Mouse (Mus musculus): ENCODE measurements at regions not wholly inside any gene's neighbourhood (a gene's known extent, or its start where the extent isn't known, plus 50 kb on each side); places are given as distances from the start of the nearest gene placed in this dataset.

DNA sequence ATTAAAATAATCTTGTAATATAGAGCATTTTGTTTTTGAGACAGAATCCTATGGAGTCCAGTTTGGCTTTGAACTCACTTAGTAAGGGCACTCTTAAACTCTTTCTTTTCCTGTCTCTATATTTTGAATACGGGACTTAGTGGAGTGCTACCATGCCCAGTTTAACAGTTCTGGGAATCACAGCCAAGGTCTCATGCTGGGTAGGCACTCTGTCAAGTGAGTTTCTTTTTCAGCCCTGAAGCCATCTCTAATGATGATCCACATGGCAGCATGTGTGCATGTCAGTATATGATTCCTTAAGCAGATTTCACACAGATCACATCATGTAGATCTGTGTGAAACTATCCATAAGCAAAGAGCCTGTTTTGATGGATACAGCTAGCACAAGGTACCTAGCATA is 113.6 kb upstream of the Rnd3 start:
- DNase-seq (ENCODE audit: low spot score) = no peak
- WGBS = 90% methylated on average over 1 of the region's 1 CpGs
- H3K4me2 ChIP-seq (ENCODE audit: low read depth, low read length) = no peak overlapping the region
- no peaks in the 10 kb centered on the region for H3K9me3 ChIP-seq (replicated peaks; ENCODE audit: control insufficient read depth, low read length)
- no peaks in the 10 kb centered on the region for H3K36me3 ChIP-seq (replicated peaks; ENCODE audit: control insufficient read depth, insufficient read depth, low read depth, low read length)
- H3K4me1 ChIP-seq (ENCODE audit: control insufficient read depth, insufficient read depth, low read length) = no peaks in the 10 kb centered on the region
- ATAC-seq (replicated peaks; ENCODE audit: insufficient number of reproducible peaks, low FRiP score, low TSS enrichment, low read depth) = no peak
- no peak overlapping the region for H3K9ac ChIP-seq (replicated peaks; ENCODE audit: low read length)
- no peak overlapping the region for H3K27ac ChIP-seq (replicated peaks; ENCODE audit: low read depth, low read length)
- H3K4me3 ChIP-seq (ENCODE audit: low read depth, low read length) = no peak overlapping the region
- H3K27me3 ChIP-seq (ENCODE audit: control insufficient read depth, insufficient read depth, low read length) = no peaks in the 10 kb centered on the region

DNA sequence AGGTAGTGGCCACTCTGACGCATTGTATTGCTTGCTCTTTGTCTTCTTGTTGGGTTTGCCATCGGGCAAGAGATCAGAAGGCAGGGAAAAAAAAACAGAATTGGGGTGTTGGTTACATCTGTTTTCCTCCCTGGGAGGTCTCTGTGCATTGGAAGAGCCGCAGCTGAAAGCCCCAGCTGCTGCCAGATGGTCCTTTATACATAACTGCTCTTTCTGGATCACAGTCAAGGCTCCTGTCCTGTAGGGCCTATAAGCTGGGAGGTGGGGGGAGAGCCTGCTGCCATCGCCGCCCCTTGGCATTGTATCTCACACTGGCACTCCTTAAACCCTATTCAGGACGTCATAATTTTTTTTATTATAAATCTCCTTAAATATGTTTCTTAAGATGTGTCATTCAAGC is 101.9 kb upstream of the Rnd3 start:
- ATAC-seq (replicated peaks; ENCODE audit: insufficient number of reproducible peaks, low FRiP score, low TSS enrichment, low read depth) (no peak), DNase-seq (ENCODE audit: low spot score) (no peak)
- WGBS = 58% methylated on average over 6 of the region's 6 CpGs
- Histone ChIP-seq H3K27me3 (ENCODE audit: control insufficient read depth, insufficient read depth, low read length) (no peaks in the 10 kb centered on the region), H3K9me3 (replicated peaks; ENCODE audit: control insufficient read depth, low read length) (no peaks in the 10 kb centered on the region), H3K36me3 (replicated peaks; ENCODE audit: control insufficient read depth, insufficient read depth, low read depth, low read length) (no peaks in the 10 kb centered on the region), H3K27ac (replicated peaks; ENCODE audit: low read depth, low read length) (no peak overlapping the region), H3K4me2 (ENCODE audit: low read depth, low read length) (no peak overlapping the region), H3K4me1 (ENCODE audit: control insufficient read depth, insufficient read depth, low read length) (no peaks in the 10 kb centered on the region), H3K4me3 (ENCODE audit: low read depth, low read length) (no peak overlapping the region), H3K9ac (replicated peaks; ENCODE audit: low read length) (no peak overlapping the region)

DNA sequence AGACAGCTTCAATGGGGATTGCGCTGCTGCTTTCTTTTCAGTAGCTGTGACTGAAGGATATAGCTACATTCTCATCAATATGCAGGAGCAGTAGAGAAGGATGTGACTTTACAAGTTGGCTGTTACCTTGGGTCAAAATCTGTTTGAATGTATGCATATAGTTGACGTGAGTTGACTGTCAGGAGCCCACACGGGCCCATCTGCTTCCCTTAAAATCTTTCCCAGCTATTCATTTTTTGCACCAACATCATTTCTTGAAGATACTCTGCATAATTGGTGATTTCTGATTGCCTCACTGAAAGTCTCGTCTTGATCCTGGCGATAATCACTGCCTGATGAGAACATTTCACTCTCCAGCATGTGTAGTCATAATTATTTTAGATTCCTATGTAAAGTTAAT is 92.7 kb upstream of the Rnd3 start:
- Histone ChIP-seq H3K4me2 (ENCODE audit: low read depth, low read length) (no peak overlapping the region), H3K27me3 (ENCODE audit: control insufficient read depth, insufficient read depth, low read length) (no peaks in the 10 kb centered on the region), H3K9ac (replicated peaks; ENCODE audit: low read length) (no peak overlapping the region), H3K27ac (replicated peaks; ENCODE audit: low read depth, low read length) (no peak overlapping the region), H3K9me3 (replicated peaks; ENCODE audit: control insufficient read depth, low read length) (no peaks in the 10 kb centered on the region), H3K4me3 (ENCODE audit: low read depth, low read length) (no peak overlapping the region), H3K4me1 (ENCODE audit: control insufficient read depth, insufficient read depth, low read length) (no peaks in the 10 kb centered on the region), H3K36me3 (replicated peaks; ENCODE audit: control insufficient read depth, insufficient read depth, low read depth, low read length) (no peaks in the 10 kb centered on the region)
- WGBS = 67% methylated on average over 5 of the region's 5 CpGs
- DNase-seq (ENCODE audit: low spot score) (no peak), ATAC-seq (replicated peaks; ENCODE audit: insufficient number of reproducible peaks, low FRiP score, low TSS enrichment, low read depth) (no peak)

DNA sequence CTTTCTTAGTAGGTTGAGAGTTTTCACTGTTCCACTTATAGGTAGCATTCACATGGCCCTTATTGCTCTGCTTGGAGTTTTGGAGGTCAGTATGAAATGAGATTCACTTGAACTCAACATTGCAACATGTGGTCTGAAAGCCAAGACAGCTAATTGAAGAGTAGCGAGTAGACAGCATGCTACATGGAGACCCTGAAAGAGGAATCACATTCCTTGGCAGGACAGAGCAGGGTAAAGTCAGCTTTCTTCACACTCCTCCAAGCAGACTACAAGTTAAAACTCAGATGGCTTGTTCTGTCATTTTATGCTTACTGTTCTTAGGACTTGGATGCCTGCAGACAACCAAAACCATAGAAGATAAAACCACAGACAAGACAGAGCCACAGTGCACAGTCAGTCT is 91.1 kb upstream of the Rnd3 start:
- Histone ChIP-seq H3K36me3 (replicated peaks; ENCODE audit: control insufficient read depth, insufficient read depth, low read depth, low read length) (no peaks in the 10 kb centered on the region), H3K4me3 (ENCODE audit: low read depth, low read length) (no peak overlapping the region), H3K27me3 (ENCODE audit: control insufficient read depth, insufficient read depth, low read length) (no peaks in the 10 kb centered on the region), H3K4me2 (ENCODE audit: low read depth, low read length) (no peak overlapping the region), H3K9me3 (replicated peaks; ENCODE audit: control insufficient read depth, low read length) (no peaks in the 10 kb centered on the region), H3K27ac (replicated peaks; ENCODE audit: low read depth, low read length) (no peak overlapping the region), H3K4me1 (ENCODE audit: control insufficient read depth, insufficient read depth, low read length) (no peaks in the 10 kb centered on the region), H3K9ac (replicated peaks; ENCODE audit: low read length) (no peak overlapping the region)
- 92% methylated on average over 1 of the region's 1 CpGs for WGBS
- ATAC-seq (replicated peaks; ENCODE audit: insufficient number of reproducible peaks, low FRiP score, low TSS enrichment, low read depth) = no peak
- DNase-seq (ENCODE audit: low spot score) = no peak

DNA sequence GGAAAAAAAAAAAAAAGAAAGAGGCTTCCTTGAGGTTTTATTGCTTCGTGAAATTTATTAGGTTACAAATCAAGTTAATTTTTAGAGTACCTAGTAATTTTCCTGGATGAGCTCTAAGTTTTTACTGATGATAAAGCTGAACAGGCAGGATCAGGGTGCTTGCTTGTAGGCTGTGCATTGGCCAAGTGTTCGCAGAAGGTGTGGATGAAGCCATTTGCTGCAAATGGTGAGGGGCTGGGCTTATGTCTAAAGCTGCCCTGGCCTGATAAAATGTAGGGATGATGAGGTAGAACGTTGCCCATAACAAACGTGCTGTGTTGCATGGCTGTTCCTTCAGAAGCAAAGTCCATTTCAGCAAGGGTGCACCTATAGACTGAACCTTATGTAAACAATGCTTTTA is 90.1 kb upstream of the Rnd3 start:
- no peaks in the 10 kb centered on the region for H3K36me3 ChIP-seq (replicated peaks; ENCODE audit: control insufficient read depth, insufficient read depth, low read depth, low read length)
- no peak overlapping the region for H3K4me3 ChIP-seq (ENCODE audit: low read depth, low read length)
- no peaks in the 10 kb centered on the region for H3K9me3 ChIP-seq (replicated peaks; ENCODE audit: control insufficient read depth, low read length)
- no peak for DNase-seq (ENCODE audit: low spot score)
- no peak overlapping the region for H3K4me2 ChIP-seq (ENCODE audit: low read depth, low read length)
- no peaks in the 10 kb centered on the region for H3K27me3 ChIP-seq (ENCODE audit: control insufficient read depth, insufficient read depth, low read length)
- WGBS = 55% methylated on average over 4 of the region's 4 CpGs
- no peaks in the 10 kb centered on the region for H3K4me1 ChIP-seq (ENCODE audit: control insufficient read depth, insufficient read depth, low read length)
- H3K9ac ChIP-seq (replicated peaks; ENCODE audit: low read length) = no peak overlapping the region
- no peak for ATAC-seq (replicated peaks; ENCODE audit: insufficient number of reproducible peaks, low FRiP score, low TSS enrichment, low read depth)
- H3K27ac ChIP-seq (replicated peaks; ENCODE audit: low read depth, low read length) = no peak overlapping the region

DNA sequence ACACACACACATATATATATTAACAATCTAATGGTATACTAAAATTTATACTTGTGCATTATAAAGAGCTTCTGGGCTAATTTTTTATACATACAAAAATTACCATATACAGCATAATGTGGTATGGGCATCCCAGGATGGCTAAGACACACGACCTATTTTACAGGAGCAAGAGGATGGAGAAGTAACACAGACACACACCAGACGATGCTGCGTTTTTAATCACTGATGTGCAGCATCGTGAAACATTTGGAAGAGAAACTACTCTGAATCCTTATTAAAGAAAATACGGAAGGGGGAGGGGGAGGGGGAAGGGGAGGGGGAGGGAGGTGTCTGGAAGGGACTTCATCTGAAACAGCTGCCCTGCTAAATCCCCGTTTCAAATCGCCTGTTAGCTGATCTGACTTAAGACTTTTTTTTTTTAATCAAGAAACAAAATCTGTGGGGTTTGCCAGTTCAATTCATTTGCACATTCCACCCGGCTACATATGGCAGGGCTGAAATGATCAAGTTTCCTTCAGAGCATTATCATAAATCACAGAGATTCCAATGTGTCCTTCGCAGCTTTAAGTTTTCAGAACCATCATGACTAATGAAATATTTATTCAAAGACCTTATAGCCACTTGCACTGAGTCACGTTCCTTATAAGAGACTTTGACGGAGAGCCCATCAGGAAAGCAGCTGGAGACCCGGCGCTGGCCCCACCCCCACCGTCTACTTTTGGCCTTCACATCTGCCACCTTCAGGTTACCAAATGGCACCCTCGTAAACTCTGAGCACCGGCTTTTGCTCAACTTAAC is 89.4 kb upstream of the Rnd3 start:
- Histone ChIP-seq H3K4me1 (ENCODE audit: control insufficient read depth, insufficient read depth, low read length) (no peaks in the 10 kb centered on the region), H3K9ac (replicated peaks; ENCODE audit: low read length) (no peak overlapping the region), H3K27me3 (ENCODE audit: control insufficient read depth, insufficient read depth, low read length) (no peaks in the 10 kb centered on the region), H3K9me3 (replicated peaks; ENCODE audit: control insufficient read depth, low read length) (no peaks in the 10 kb centered on the region), H3K36me3 (replicated peaks; ENCODE audit: control insufficient read depth, insufficient read depth, low read depth, low read length) (no peaks in the 10 kb centered on the region), H3K4me3 (ENCODE audit: low read depth, low read length) (no peak overlapping the region), H3K4me2 (ENCODE audit: low read depth, low read length) (no peak overlapping the region), H3K27ac (replicated peaks; ENCODE audit: low read depth, low read length) (no peak overlapping the region)
- 12% methylated on average over 16 of the region's 16 CpGs for WGBS
- peak; percentile 47; the same call in 1 of the 2 replicates for ATAC-seq (replicated peaks; ENCODE audit: insufficient number of reproducible peaks, low FRiP score, low TSS enrichment, low read depth)
- peak; percentile 74 for DNase-seq (ENCODE audit: low spot score)

DNA sequence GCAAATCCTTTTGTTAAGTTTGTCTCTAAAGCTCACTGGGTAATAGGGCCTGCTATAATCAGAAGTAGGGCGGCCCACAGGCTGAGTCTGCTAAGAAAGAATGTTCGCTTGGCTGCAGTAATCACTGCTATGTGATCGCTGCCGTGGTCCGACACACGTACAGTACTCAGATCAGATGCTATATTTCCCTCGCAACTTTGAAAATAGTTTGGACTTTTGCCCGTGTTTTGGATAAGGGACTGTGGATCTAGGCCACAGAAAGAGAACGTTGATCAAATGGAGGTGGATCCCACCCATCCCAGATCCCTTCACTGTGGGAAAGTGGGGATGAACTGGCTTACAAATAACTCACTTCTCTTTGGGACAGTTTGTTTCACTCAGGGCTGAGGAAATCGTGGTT is 88.5 kb upstream of the Rnd3 start:
- DNase-seq (ENCODE audit: low spot score) = no peak
- Histone ChIP-seq H3K9me3 (replicated peaks; ENCODE audit: control insufficient read depth, low read length) (no peaks in the 10 kb centered on the region), H3K4me2 (ENCODE audit: low read depth, low read length) (no peak overlapping the region; the same call in 1 of the 2 replicates), H3K27me3 (ENCODE audit: control insufficient read depth, insufficient read depth, low read length) (no peaks in the 10 kb centered on the region), H3K36me3 (replicated peaks; ENCODE audit: control insufficient read depth, insufficient read depth, low read depth, low read length) (no peaks in the 10 kb centered on the region), H3K27ac (replicated peaks; ENCODE audit: low read depth, low read length) (no peak overlapping the region), H3K9ac (replicated peaks; ENCODE audit: low read length) (no peak overlapping the region), H3K4me3 (ENCODE audit: low read depth, low read length) (no peak overlapping the region), H3K4me1 (ENCODE audit: control insufficient read depth, insufficient read depth, low read length) (no peaks in the 10 kb centered on the region)
- 83% methylated on average over 10 of the region's 10 CpGs for WGBS
- no peak for ATAC-seq (replicated peaks; ENCODE audit: insufficient number of reproducible peaks, low FRiP score, low TSS enrichment, low read depth)

DNA sequence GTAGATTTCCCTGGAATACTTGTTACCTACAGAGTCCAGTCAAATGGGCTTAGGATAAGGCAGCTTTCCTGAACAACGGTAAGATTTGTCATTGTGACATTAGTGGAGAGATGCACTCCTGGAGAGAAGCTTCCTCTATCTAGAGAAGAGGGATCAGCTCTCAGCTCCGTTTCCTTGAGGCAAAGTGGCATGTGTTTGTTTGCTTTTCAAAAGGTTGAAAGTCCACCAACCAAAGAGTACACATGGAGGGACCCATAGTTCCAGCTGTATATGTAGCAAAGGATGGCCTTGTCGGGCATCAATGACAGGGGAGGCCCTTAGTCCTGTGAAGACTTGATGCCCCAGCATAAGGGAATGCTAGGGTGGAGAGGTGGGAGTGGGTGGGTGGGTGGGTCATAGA is 87.9 kb upstream of the Rnd3 start:
- DNase-seq (ENCODE audit: low spot score) (no peak), ATAC-seq (replicated peaks; ENCODE audit: insufficient number of reproducible peaks, low FRiP score, low TSS enrichment, low read depth) (no peak)
- no peak overlapping the region for H3K9ac ChIP-seq (replicated peaks; ENCODE audit: low read length)
- H3K36me3 ChIP-seq (replicated peaks; ENCODE audit: control insufficient read depth, insufficient read depth, low read depth, low read length) = no peaks in the 10 kb centered on the region
- H3K4me2 ChIP-seq (ENCODE audit: low read depth, low read length) = no peak overlapping the region
- no peak overlapping the region for H3K27ac ChIP-seq (replicated peaks; ENCODE audit: low read depth, low read length)
- 62% methylated on average over 3 of the region's 3 CpGs for WGBS
- H3K4me1 ChIP-seq (ENCODE audit: control insufficient read depth, insufficient read depth, low read length) = no peaks in the 10 kb centered on the region
- no peaks in the 10 kb centered on the region for H3K9me3 ChIP-seq (replicated peaks; ENCODE audit: control insufficient read depth, low read length)
- no peaks in the 10 kb centered on the region for H3K27me3 ChIP-seq (ENCODE audit: control insufficient read depth, insufficient read depth, low read length)
- no peak overlapping the region for H3K4me3 ChIP-seq (ENCODE audit: low read depth, low read length)

Measured in embryonic facial prominence, embryonic 11.5 days (tissue).